Mouse (Mus musculus): ENCODE data around the gene Mcm5. TPM values are rescaled to one million over a fixed set of nuclear protein-coding genes. Genes with fewer than 3 reads are reported as not detected.

Mcm5 gene
- 30.0 and 38.8 TPM in 2 replicates for polyA plus RNA-seq (2015; fragmentation: Nextera tagmentation; extraction: Ambion mirVana)

DNA sequence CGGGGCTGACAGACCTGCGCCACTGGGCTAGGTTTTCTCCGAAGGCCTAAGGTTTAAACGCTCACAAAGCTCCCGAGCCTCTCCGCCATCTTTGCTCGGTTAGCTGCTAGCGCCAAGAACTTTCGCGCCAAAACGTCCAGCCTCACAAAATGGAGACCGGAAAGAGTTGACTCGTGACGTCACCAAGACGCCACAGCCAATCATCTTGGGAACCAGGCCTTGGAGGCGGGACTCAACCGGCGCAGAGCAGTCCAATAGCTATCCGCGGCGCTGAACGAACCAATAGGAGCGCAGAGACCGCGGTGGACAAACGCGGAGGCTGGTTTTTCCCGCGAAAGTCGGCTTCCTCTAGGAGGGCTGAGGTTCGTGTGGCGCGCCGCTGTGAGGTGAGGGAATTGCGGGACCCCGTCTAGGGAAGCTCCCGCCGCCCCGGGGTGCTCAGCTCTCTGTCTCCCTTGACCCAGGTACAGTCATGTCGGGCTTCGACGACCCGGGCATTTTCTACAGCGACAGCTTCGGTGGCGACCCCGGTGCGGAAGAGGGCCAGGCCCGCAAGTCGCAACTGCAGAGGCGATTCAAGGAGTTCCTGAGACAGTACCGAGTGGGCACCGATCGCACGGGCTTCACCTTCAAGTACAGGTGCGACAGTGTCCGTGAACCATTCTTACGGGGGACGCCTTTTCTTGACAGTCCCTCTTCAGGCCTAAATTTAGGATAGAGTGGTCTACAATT, at the start of gene Mcm5:
Gene Mcm5 (plus strand): TSS at position 334 of the 732 bp plus-strand sequence.

DNA sequence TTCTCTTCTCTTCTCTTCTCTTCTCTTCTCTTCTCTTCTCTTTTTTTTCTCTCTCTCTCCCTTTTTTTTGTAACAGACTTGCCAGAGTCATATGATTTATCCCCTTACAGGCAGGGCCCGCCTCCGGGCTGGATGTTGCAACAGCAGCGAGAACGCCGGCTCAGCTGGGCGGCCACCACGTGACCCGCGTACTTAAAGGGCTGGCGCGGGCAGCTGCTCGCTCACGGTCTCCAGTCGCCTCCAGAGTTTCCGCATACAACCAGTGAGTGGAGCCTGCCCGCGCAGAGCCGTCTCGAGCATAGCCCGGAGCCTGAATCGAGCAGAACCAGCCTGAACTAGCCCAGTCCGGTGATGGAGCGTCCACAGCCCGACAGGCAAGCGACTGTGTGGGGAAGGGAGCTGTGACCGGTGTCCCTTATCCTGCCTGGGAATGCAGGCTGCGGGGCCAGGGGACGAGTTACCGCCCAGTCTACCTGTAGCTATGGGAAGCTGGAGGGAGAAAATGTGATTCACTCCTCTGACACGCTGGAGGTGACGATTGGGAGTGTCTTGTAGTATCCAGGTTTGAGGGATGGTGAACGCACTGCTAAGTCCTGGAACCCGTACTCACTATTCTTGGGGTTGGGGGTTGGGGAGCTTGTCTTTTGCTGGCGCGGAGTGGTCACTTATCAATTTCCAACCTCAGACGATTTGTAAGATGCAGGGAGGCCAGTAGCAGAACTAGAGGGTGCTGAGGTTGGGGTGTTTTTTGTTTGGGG, 15.8 kb upstream of the Mcm5 start, which contains the start of gene Hmox1:
Gene Hmox1 (plus strand): TSS at position 223 of the 758 bp plus-strand sequence.

Other genes with a start within 250 kb of the Mcm5 start
- gene Isx, start 236.4 kb upstream of the Mcm5 start, polyA plus RNA-seq (2015; fragmentation: Nextera tagmentation; extraction: Ambion mirVana): 0.66 TPM in 1 of 2 replicates, not detected in the other
- gene Hmgxb4, start 116.2 kb upstream of the Mcm5 start, polyA plus RNA-seq (2015; fragmentation: Nextera tagmentation; extraction: Ambion mirVana): 12.9 and 15.2 TPM in 2 replicates
- 23.3 and 24.6 TPM in 2 replicates for gene Tom1, start 75.9 kb upstream of the Mcm5 start, polyA plus RNA-seq (2015; fragmentation: Nextera tagmentation; extraction: Ambion mirVana)
- gene Hmox1, start 15.9 kb upstream of the Mcm5 start, polyA plus RNA-seq (2015; fragmentation: Nextera tagmentation; extraction: Ambion mirVana): 51.2 and 76.2 TPM in 2 replicates
- 0.69 and 0.79 TPM in 2 replicates for gene Rasd2, start 104.4 kb downstream of the Mcm5 start, polyA plus RNA-seq (2015; fragmentation: Nextera tagmentation; extraction: Ambion mirVana)